Mouse (Mus musculus) heart, embryonic 13.5 days (tissue): Measurements from ENCODE around the gene Nt5dc1. TPM values are rescaled to one million over a fixed set of nuclear protein-coding genes. Genes with fewer than 3 reads are reported as not detected.

ENCODE experiments used
- ATAC-seq: fragments of 200-750 bp; cut with Nextera tagmentation; 2 replicates; pipeline ENCODE4 v1.8.0; 2017; ENCODE audit warnings: moderate TSS enrichment; ENCODE audit not compliant: insufficient number of reproducible peaks, low FRiP score, low TSS enrichment; ENCODE audit errors: extremely low read depth
- H3K27ac ChIP-seq: fragments of 300-500 bp; sonication (generic); replicated peaks from 2 replicates; pipeline ENCODE4 v1.5.1; 2015; ENCODE audit warnings: moderate library complexity, mild to moderate bottlenecking, inconsistent platforms
- H3K27me3 ChIP-seq: fragments of 300-500 bp; sonication (generic); replicated peaks from 2 replicates; pipeline ENCODE4 v1.6.1; 2015; ENCODE audit warnings: mild to moderate bottlenecking, inconsistent platforms
- H3K36me3 ChIP-seq: fragments of 300-500 bp; sonication (generic); 2 replicates; pipeline ENCODE4 v1.6.1; 2015; ENCODE audit warnings: mild to moderate bottlenecking, inconsistent platforms
- H3K4me1 ChIP-seq: fragments of 300-500 bp; sonication (generic); 2 replicates; pipeline ENCODE4 v1.6.1; 2015; ENCODE audit warnings: inconsistent platforms
- H3K4me2 ChIP-seq: fragments of 300-500 bp; sonication (generic); 2 replicates; pipeline ENCODE4 v1.6.1; 2015; ENCODE audit warnings: inconsistent platforms, mild to moderate bottlenecking, moderate library complexity
- H3K4me3 ChIP-seq: fragments of 300-500 bp; sonication (generic); 2 replicates; pipeline ENCODE4 v1.5.1; 2015; ENCODE audit warnings: moderate library complexity, mild to moderate bottlenecking, inconsistent platforms
- H3K9ac ChIP-seq: fragments of 300-500 bp; sonication (generic); 2 replicates; pipeline ENCODE4 v1.6.1; 2015; ENCODE audit warnings: inconsistent platforms, mild to moderate bottlenecking, moderate library complexity
- H3K9me3 ChIP-seq: fragments of 300-500 bp; sonication (generic); 2 replicates; pipeline ENCODE4 v1.6.1; 2016; ENCODE audit warnings: inconsistent platforms
- WGBS: fragments of 180-500 bp; shearing (Covaris S2); methylation state at CpG from one replicate; pipeline ENCODE4 v1.1.7; 2015; ENCODE audit warnings: mixed read lengths; 5-methylcytosine and 5-hydroxymethylcytosine counted together
- polyA plus RNA-seq: library from polyadenylated mRNA; unstranded; fragments of >200 nt; fragmentation: Nextera tagmentation; extraction: Ambion mirVana; gene quantifications from 2 replicates; pipeline ENCODE4 v1.2.1, GENCODE M21; 2015

Gene Nt5dc1
- polyA plus RNA-seq, 1 experiment from 2014 or later = 5.6 TPM

DNA sequence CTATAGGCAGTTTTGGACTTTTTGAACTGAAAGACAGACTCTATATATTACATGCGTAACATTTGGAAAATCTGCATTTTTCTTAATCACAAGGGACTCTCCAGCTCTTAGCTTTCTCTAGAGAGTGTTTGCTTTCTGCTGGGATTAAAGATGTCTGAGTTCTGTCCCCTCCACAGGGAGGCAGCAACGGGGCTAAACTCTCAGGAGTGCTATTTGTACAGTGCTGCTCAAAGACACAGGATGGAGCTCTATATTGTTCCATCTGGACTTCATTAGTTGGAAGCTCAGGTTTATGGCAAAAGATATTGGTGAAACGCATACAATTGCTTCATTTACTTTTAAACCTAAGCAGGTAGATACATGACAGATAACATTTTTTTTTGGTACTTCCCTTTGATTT lies 105.8 kb downstream of the Nt5dc1 start:
- no peak for ATAC-seq
- Histone ChIP-seq H3K4me2 (no peak overlapping the region), H3K36me3 (peaks cover 3% of the 10 kb centered on the region; the same call in 1 of the 2 replicates), H3K4me1 (peaks cover 17% of the 10 kb centered on the region), H3K9ac (no peak overlapping the region), H3K9me3 (no peaks in the 10 kb centered on the region), H3K27ac (no peak overlapping the region), H3K27me3 (no peaks in the 10 kb centered on the region), H3K4me3 (no peak overlapping the region)
- 67% methylated on average over 3 of the region's 3 CpGs for WGBS

DNA sequence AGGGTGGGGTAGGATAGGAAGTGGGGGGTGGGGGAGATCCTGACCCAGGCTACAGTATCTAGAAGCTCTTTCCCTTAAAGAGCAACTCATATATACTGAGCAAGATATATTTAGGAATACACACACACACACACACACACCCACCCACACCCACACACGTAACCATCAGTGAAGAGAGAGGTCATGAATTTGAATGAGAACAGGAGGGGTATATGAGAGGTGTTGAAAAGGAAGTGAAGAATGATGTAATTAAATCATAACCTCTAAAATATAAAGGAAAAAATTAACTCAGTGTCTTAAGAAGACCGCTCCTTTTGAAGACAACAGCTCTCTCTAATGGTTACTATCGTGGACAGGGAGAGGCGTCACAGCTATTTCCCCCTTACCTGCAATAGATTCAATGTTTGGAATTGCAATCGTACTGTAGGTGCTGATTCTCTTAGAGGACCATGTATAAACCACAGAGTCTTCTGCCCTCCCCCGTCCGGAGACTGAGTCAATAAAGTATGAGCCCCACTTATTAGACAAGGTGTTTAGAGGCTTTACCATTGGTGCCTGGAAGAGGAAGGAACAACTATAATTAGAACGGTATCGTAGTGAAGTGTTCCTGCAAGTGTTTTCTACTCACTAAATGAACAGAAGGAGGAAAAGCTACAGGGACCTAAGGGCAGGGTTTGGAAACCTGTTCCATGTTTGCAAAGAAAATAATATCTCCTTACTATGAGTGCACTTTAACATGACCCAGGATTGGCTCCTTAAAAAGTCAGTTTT lies 108.3 kb downstream of the Nt5dc1 start:
- Histone ChIP-seq H3K27me3 (no peaks in the 10 kb centered on the region), H3K4me1 (peaks cover 9% of the 10 kb centered on the region), H3K9me3 (no peaks in the 10 kb centered on the region), H3K36me3 (peaks cover 3% of the 10 kb centered on the region; the same call in 1 of the 2 replicates), H3K27ac (no peak overlapping the region; the same call in 1 of the 2 replicates), H3K9ac (no peak overlapping the region), H3K4me3 (no peak overlapping the region), H3K4me2 (peak overlapping the region; percentile 26; the same call in 1 of the 2 replicates)
- no peak for ATAC-seq
- WGBS = 61% methylated on average over 9 of the region's 9 CpGs

DNA sequence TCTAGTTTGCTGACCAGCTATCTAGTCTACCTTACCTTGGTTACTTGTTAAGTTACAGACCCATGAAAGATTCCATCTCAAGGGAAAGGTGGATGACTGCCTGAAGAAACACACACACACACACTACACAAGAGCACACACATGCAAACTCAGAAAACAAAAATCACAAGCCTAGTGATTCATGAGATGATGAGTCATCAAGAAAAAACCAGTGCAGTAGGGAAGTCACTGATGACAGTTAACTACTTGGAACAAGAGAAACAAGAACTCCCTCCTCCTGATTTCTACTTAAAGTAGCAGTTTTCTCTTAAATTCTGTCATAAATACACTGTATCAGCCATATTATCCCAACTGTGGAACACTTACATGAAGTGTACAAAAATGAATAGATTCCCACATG lies 111.3 kb downstream of the Nt5dc1 start:
- Histone ChIP-seq H3K27me3 (no peaks in the 10 kb centered on the region), H3K4me1 (peaks cover 19% of the 10 kb centered on the region), H3K36me3 (no peaks in the 10 kb centered on the region), H3K9me3 (no peaks in the 10 kb centered on the region), H3K4me2 (no peak overlapping the region), H3K27ac (no peak overlapping the region), H3K9ac (no peak overlapping the region), H3K4me3 (no peak overlapping the region)
- no peak for ATAC-seq

DNA sequence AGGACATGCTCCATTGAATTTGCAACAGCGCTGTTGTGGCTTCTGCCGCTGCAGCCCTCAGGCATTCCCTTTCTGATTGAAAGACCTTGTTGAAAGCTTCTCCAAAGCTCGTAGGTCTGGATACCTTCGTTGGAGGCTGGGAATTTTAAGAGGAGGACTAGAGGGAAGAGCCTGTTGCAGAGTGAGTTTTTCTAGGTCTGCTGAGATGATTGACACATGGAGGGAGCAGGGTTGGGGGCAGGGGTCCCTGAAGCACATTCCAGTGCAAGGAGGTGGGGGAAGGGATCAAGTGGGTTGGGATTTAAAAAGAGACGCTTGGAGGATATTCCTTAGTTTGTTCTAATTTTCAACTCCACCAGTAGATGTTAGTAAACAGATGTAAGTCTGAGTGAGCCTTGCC lies 118.0 kb downstream of the Nt5dc1 start:
- H3K36me3 ChIP-seq = no peaks in the 10 kb centered on the region
- peak overlapping the region; percentile 30 for H3K9ac ChIP-seq
- H3K4me3 ChIP-seq = peak overlapping the region; percentile 77
- no peaks in the 10 kb centered on the region for H3K27me3 ChIP-seq
- no peaks in the 10 kb centered on the region for H3K9me3 ChIP-seq
- peak overlapping the region; percentile 58 for H3K27ac ChIP-seq
- no peak for ATAC-seq
- 29% methylated on average over 5 of the region's 5 CpGs for WGBS
- peak overlapping the region; percentile 97 for H3K4me2 ChIP-seq
- H3K4me1 ChIP-seq = peaks cover 51% of the 10 kb centered on the region

DNA sequence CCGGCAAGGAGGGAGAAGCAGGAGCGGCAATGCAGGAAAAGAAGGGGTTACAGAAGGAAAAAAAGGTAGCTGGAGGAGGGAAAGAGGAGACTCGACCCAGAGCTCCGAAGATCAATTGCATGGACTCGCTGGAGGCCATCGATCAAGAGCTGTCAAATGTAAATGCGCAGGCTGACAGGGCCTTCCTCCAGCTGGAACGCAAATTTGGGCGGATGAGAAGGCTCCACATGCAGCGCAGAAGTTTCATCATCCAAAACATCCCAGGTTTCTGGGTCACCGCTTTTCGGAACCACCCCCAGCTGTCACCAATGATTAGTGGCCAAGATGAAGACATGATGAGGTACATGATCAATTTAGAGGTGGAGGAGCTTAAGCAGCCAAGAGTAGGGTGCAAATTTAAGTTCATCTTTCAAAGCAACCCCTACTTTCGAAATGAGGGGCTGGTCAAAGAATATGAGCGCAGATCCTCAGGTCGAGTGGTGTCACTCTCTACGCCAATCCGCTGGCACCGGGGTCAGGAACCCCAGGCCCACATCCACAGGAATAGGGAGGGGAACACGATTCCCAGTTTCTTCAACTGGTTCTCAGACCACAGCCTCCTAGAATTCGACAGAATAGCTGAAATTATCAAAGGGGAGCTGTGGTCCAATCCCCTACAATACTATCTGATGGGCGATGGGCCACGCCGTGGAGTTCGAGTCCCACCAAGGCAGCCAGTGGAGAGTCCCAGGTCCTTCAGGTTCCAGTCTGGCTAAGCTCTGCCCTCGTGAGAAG lies 120.2 kb downstream of the Nt5dc1 start:
- Histone ChIP-seq H3K27ac (peak overlapping the region; percentile 65; the same call in 1 of the 2 replicates), H3K4me3 (peak overlapping the region; percentile 77), H3K9ac (peak overlapping the region; percentile 89), H3K9me3 (no peaks in the 10 kb centered on the region), H3K27me3 (no peaks in the 10 kb centered on the region), H3K4me2 (peak overlapping the region; percentile 97), H3K36me3 (no peaks in the 10 kb centered on the region), H3K4me1 (peaks cover 51% of the 10 kb centered on the region)
- WGBS = 44% methylated on average over 25 of the region's 25 CpGs
- ATAC-seq = no peak

DNA sequence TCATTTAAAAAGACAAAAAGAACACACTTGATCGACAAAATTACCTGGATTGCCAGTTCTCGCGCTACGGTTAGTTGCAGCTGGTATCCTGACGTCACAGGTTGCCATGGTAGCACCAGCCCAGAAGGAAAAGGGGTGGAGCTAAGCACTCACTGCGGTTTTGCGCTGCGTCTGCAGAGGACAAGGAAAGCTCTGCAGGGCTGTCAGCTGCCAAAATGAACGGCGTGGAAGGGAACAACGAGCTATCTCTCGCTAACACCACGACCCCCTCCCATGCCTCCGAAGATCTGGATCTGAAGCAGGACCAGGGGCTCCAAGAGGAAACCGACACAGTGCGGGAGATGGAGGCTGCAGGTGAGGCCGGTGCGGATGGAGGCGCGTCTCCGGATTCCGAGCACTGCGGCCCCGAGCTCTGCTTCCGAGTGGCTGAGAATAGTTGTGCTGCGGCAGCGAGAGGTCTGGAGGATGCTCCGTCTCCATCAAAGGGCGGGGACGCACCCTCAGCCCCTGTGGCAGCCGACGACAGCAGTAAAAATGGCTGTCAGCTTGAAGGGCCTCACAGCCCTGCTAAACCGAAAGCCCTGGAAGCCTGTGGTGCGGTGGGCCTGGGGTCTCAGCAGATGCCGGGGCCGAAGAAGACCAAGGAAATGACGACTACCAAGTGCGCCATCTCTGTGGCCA lies 120.9 kb downstream of the Nt5dc1 start, which contains the start of gene Tspyl4:
Tspyl4 (plus strand) TSS at position 144 of the 681 bp plus-strand sequence.
- peak; percentile 87 for ATAC-seq
- under 1% methylated on average over 38 of the region's 38 CpGs for WGBS
- peak within 1 kb of the TSS; percentile 65 for H3K27ac ChIP-seq

DNA sequence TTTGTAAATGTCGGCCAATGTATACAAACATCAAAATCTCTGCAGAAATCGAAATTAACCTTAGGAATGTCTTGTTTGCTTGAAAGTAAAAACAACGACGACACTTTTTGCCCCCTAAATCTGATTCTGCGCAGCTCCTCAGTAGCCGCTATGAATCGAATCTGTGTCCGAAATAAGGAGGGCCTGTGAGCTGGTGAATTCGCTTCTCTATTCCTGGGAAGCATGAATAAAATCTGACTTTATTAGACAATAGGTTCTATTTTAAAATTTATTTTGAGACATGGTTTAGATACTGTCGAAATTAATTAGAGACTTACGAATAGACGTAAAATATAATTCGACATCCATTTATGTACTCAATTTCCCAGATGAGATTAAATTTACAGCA lies 121.4 kb downstream of the Nt5dc1 start:
- Histone ChIP-seq H3K9ac (peak overlapping the region; percentile 82), H3K9me3 (no peaks in the 10 kb centered on the region), H3K4me3 (peak overlapping the region; percentile 77), H3K36me3 (no peaks in the 10 kb centered on the region), H3K27me3 (no peaks in the 10 kb centered on the region), H3K4me1 (peaks cover 40% of the 10 kb centered on the region), H3K4me2 (peak overlapping the region; percentile 97), H3K27ac (peak overlapping the region; percentile 56; the same call in 1 of the 2 replicates)
- ATAC-seq = no peak
- WGBS = 8% methylated on average over 13 of the region's 13 CpGs

More for the DNA sequence above, 120.9 kb downstream of the Nt5dc1 start, which contains the start of gene Tspyl4:
- H3K36me3 ChIP-seq = no peaks in the 10 kb centered on the region
- H3K9ac ChIP-seq = peak within 1 kb of the TSS; percentile 89
- H3K4me2 ChIP-seq = peak within 1 kb of the TSS; percentile 97
- H3K9me3 ChIP-seq = no peaks in the 10 kb centered on the region
- peak within 1 kb of the TSS; percentile 77 for H3K4me3 ChIP-seq
- H3K27me3 ChIP-seq = no peaks in the 10 kb centered on the region
- peaks cover 45% of the 10 kb centered on the region for H3K4me1 ChIP-seq

DNA sequence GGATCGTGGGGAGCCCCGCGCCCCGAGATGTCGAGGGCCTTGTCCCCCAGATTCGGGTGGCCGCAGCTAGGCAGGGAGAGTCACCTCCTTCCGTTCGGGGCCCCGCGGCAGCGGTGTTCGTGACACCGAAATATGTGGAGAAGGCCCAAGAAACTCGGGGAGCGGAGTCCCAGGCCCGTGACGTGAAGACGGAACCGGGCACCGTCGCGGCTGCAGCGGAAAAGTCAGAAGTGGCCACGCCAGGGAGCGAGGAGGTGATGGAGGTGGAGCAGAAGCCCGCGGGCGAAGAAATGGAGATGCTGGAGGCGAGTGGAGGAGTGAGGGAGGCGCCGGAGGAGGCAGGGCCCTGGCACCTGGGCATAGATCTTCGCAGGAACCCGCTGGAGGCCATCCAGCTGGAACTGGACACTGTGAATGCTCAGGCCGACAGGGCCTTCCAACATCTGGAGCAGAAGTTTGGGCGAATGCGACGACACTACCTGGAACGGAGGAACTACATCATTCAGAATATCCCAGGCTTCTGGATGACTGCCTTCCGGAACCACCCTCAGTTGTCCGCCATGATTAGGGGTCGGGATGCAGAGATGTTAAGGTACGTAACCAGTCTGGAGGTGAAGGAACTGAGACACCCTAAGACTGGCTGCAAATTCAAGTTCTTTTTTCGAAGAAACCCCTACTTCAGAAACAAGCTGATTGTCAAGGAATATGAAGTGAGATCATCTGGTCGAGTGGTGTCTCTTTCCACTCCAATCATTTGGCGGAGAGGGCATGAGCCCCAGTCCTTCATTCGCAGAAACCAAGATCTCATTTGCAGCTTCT lies 135.7 kb downstream of the Nt5dc1 start:
- H3K4me1 ChIP-seq = peaks cover 27% of the 10 kb centered on the region
- peak overlapping the region; percentile 99 for H3K9ac ChIP-seq
- H3K27ac ChIP-seq = peak overlapping the region; percentile 88
- peak overlapping the region; percentile 97 for H3K4me2 ChIP-seq
- peak overlapping the region; percentile 97 for H3K4me3 ChIP-seq
- ATAC-seq = peak; percentile 60
- H3K36me3 ChIP-seq = peaks cover 13% of the 10 kb centered on the region
- H3K9me3 ChIP-seq = no peaks in the 10 kb centered on the region
- 3% methylated on average over 47 of the region's 47 CpGs for WGBS
- no peaks in the 10 kb centered on the region for H3K27me3 ChIP-seq

DNA sequence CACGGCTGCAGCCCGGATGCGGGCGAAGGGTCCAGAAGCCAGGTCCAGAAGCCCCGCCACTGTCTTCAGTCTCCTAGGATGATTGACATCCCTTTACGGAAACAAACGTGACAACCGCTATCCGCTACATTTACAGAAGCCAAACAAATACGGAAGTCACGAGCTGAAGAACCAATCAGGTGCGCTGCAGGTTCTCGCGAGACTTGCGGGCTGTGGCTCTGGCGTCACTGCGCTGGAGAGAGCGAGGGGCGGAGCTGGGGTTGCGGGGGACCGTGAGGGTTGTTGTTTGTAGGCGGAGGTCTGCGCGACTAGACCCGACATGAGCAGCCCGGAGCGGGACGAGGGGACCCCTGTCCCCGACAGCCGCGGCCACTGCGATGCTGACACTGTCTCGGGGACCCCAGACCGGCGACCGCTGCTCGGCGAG lies 136.4 kb downstream of the Nt5dc1 start, which contains the start of gene Tspyl1:
Tspyl1 (plus strand) TSS at position 229 of the 427 bp plus-strand sequence.
- WGBS = under 1% methylated on average over 38 of the region's 38 CpGs
- H3K4me2 ChIP-seq = peak within 1 kb of the TSS; percentile 97
- peak within 1 kb of the TSS; percentile 97 for H3K4me3 ChIP-seq
- peak within 1 kb of the TSS; percentile 88 for H3K27ac ChIP-seq
- H3K36me3 ChIP-seq = peaks cover 6% of the 10 kb centered on the region
- H3K27me3 ChIP-seq = no peaks in the 10 kb centered on the region
- peaks cover 27% of the 10 kb centered on the region for H3K4me1 ChIP-seq
- ATAC-seq = peak; percentile 97
- peak within 1 kb of the TSS; percentile 99 for H3K9ac ChIP-seq
- no peaks in the 10 kb centered on the region for H3K9me3 ChIP-seq

DNA sequence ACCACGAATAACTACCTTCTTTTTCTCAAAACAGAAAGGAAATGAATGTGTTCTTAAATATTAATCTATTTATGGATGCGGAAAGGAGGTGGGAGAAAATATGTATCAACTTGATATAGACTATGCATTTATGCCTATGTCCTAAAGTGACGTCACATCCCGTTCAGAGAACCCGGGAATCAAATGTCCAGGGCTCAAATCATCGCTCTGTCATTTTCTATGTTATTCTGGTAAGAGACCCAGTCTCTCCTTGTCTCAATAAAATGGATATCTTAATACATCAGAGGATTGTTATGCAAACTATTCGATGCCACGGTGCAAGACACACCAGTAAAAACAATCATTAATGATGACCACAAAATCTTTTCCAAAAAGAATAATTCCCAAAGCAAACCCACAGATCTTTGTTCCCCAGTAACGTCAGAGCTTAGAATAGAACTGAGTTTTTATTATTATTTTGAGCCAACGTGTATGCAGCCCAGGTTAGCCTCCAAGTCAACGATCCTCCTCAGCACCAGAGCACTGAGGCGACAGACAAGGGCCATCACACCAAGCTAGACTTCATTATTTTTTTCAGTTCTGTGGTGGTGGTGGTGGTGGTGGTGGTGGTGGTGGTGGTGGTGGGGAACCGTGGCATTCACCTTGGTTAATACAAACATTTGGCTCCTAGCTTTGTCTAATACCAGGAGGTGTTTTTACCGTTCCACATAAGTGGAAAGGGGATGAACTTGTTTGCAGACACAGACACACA lies 137.0 kb downstream of the Nt5dc1 start:
- Histone ChIP-seq H3K27me3 (no peaks in the 10 kb centered on the region), H3K4me1 (peaks cover 27% of the 10 kb centered on the region), H3K36me3 (peaks cover 6% of the 10 kb centered on the region), H3K27ac (peak overlapping the region; percentile 85), H3K4me2 (peak overlapping the region; percentile 97), H3K4me3 (peak overlapping the region; percentile 97), H3K9me3 (no peaks in the 10 kb centered on the region), H3K9ac (peak overlapping the region; percentile 99)
- 18% methylated on average over 14 of the region's 14 CpGs for WGBS
- ATAC-seq = no peak
